Mouse (Mus musculus) forebrain, embryonic 11.5 days (tissue): ENCODE measurements at regions not wholly inside any gene's neighbourhood (a gene's known extent, or its start where the extent isn't known, plus 50 kb on each side); places are given as distances from the start of the nearest gene placed in this dataset.

ENCODE experiments used
- ATAC-seq: fragments of 200-750 bp; cut with Nextera tagmentation; replicated peaks from 2 replicates; pipeline ENCODE4 v1.8.0; 2017; ENCODE audit warnings: moderate TSS enrichment; ENCODE audit not compliant: low FRiP score
- DNase-seq: peaks from one replicate; pipeline ENCODE4 v3.0.0-alpha.2; 2017; ENCODE audit warnings: low spot score
- H3K27ac ChIP-seq: fragments of 300-500 bp; sonication (generic); 2 replicates; pipeline ENCODE4 v1.5.1; 2014; ENCODE audit warnings: low read depth, low read length
- H3K27me3 ChIP-seq: fragments of 300-500 bp; sonication (generic); 2 replicates; pipeline ENCODE4 v1.6.1; 2014; ENCODE audit warnings: mild to moderate bottlenecking, low read length, mixed read lengths; ENCODE audit not compliant: control insufficient read depth, insufficient read depth
- H3K36me3 ChIP-seq: fragments of 300-500 bp; sonication (generic); 2 replicates; pipeline ENCODE4 v1.6.1; 2014; ENCODE audit warnings: mild to moderate bottlenecking, low read length, moderate library complexity, mixed read lengths; ENCODE audit not compliant: control insufficient read depth, insufficient read depth
- H3K4me1 ChIP-seq: fragments of 300-500 bp; sonication (generic); replicated peaks from 2 replicates; pipeline ENCODE4 v1.6.1; 2014; ENCODE audit warnings: low read length, mixed read lengths; ENCODE audit not compliant: control insufficient read depth, insufficient read depth
- H3K4me2 ChIP-seq: fragments of 300-500 bp; sonication (generic); 2 replicates; pipeline ENCODE4 v1.6.1; 2014; ENCODE audit warnings: low read depth, mild to moderate bottlenecking, low read length, moderate library complexity, mixed read lengths; ENCODE audit not compliant: severe bottlenecking
- H3K4me3 ChIP-seq: fragments of 300-500 bp; sonication (generic); 2 replicates; pipeline ENCODE4 v1.5.1; 2014; ENCODE audit warnings: low read depth, low read length
- H3K9ac ChIP-seq: fragments of 300-500 bp; sonication (generic); 2 replicates; pipeline ENCODE4 v1.6.1; 2014; ENCODE audit warnings: low read length
- H3K9me3 ChIP-seq: fragments of 300-500 bp; sonication (generic); 2 replicates; pipeline ENCODE4 v1.6.1; 2016; ENCODE audit warnings: low read length, mixed read lengths; ENCODE audit not compliant: control insufficient read depth
- WGBS: fragments of 180-500 bp; shearing (Covaris S2); extraction: QIAGEN DNeasy Blood & Tissue Kit; methylation state at CpG from one replicate; pipeline ENCODE4 v1.1.7; 2014; 5-methylcytosine and 5-hydroxymethylcytosine counted together

DNA sequence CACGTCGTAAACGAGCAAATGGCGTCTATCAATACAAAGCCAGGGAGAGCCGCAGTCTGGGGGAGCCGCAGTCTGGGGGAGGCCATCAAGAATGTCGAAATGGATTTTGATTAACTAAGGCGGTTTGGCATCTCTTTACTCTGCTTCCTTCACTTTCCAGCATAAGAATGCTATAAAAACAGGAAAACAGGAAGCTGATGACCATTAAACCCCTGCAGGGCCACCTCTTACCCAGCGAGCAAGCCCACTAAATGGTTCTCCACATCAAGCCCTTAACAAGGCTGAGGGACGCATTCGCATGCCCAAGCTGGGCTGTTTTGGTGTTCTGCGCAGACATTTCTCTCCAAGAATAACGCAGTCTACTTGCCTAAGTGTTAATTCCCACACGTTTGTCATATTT lies 64.0 kb upstream of the Sall4 start:
- Histone ChIP-seq H3K36me3 (no peaks in the 10 kb centered on the region), H3K4me3 (no peak overlapping the region), H3K27ac (no peak overlapping the region), H3K27me3 (no peaks in the 10 kb centered on the region), H3K4me1 (no peaks in the 10 kb centered on the region), H3K9me3 (no peaks in the 10 kb centered on the region), H3K4me2 (no peak overlapping the region), H3K9ac (no peak overlapping the region)
- WGBS, result 58% methylated on average over 14 of the region's 14 CpGs
- ATAC-seq (no peak), DNase-seq (no peak)

GRCm38 (mm10) chr2:168820648-168821047 lies 52.9 kb upstream of the Sall4 start:
- no peak overlapping the region for H3K4me3 ChIP-seq
- ATAC-seq, result no peak
- no peak for DNase-seq
- H3K27me3 ChIP-seq, result no peaks in the 10 kb centered on the region
- no peak overlapping the region for H3K4me2 ChIP-seq
- H3K9me3 ChIP-seq, result no peaks in the 10 kb centered on the region
- H3K4me1 ChIP-seq, result no peaks in the 10 kb centered on the region
- H3K36me3 ChIP-seq, result no peaks in the 10 kb centered on the region
- 68% methylated on average over 10 of the region's 10 CpGs for WGBS
- no peak overlapping the region for H3K9ac ChIP-seq
- no peak overlapping the region for H3K27ac ChIP-seq
